Mouse (Mus musculus) olfactory bulb, adult 2 months (tissue): ENCODE measurements around the gene Brms1.

Source experiments
- CTCF ChIP-seq: fragments of 200-500 bp; IDR thresholded peaks from 2 replicates; pipeline ENCODE4 v1.5.1; 2012; ENCODE audit warnings: low read depth, mild to moderate bottlenecking, low read length, moderate library complexity; ENCODE audit not compliant: insufficient read depth
- POLR2A ChIP-seq: fragments of 200-500 bp; IDR thresholded peaks from 2 replicates; pipeline ENCODE4 v1.6.1; 2012; ENCODE audit warnings: mild to moderate bottlenecking, low read depth, low read length, moderate library complexity; ENCODE audit not compliant: insufficient read depth

GRCm38 (mm10) chr19:5053909-5054308, 12.8 kb downstream of the Brms1 start:
- TF ChIP-seq CTCF (peak; percentile 79; the same call in 1 of the 2 replicates), POLR2A (no peak)
